Mouse (Mus musculus): ENCODE measurements around the gene Eps8l1. TPM values are rescaled to one million over a fixed set of nuclear protein-coding genes. Genes with fewer than 3 reads are reported as not detected.

Eps8l1 gene
- total and polyA plus RNA-seq, 3 experiments: 4.2 to 8.4 (median 6.0) TPM

DNA sequence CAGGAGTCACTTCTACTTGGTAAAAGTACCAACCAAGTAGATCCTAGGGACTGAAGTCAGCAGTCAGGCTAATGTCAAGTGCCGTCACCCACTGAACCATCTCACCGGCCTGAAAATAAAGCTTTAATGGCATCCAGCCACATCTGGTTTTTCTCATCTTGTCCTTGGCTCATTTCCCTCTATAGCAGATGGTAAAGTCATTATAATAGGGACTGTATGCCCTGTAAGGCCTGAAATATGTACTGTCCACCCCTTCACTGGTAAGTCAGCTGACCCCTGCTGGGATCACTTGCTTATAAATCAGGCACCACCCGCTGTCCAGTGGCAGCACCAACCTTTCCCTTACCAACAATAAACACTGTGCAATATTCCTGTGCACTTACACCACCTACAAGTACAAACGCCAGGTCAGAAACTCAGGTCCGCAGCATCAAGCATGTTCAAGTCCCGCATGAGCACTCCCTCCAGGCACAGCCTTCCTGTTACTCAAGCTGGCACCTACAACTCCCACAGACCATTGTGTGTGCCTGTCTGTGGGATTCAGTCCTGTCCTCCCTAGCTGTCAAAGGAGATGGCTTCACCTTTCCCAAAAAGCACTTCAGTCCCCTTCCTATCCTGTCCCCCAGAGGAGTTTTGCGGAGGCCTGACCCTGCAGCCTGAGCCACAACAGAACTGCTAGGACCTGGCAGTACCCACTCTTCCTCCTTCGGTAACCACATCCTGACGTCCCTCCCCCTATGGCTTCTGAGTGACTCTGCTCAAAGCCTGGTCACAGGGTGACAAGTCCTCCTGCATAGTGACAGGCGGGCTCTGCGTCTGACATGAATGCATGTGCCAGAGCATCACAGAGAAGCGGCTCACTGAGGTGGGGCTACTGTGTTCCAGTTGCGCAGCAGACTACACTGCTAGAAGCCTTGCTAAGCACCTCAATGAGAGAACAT, 32.1 kb downstream of the Eps8l1 start:
- Histone ChIP-seq H3K9me3 (replicated peaks; ENCODE audit: low read length) (no peaks in the 10 kb centered on the region), H3K4me3 (replicated peaks in 1 of 3; ENCODE audit: low read depth in 2 of 3, low read length in 2 of 3, poor library complexity in 1 of 3) (no peak overlapping the region), H3K27ac (ENCODE audit: insufficient read depth, low read depth) (no peak overlapping the region), H3K27me3 (replicated peaks) (no peaks in the 10 kb centered on the region), H3K79me2 (replicated peaks; ENCODE audit: control insufficient read depth, extremely low read depth, insufficient read depth, poor library complexity, severe bottlenecking) (peaks cover 25% of the 10 kb centered on the region), H3K9ac (ENCODE audit: insufficient read depth, low read depth) (no peak overlapping the region), H3K4me1 (ENCODE audit: control insufficient read depth in 1 of 2, insufficient read depth in 2 of 2) (peaks cover 0 to 12% of the 10 kb centered on the region in 2 experiments; a peak in 1 of 4 replicates), H3K36me3 (replicated peaks in 1 of 2; ENCODE audit: control insufficient read depth in 1 of 2, insufficient read depth in 1 of 2, low read length in 1 of 2) (peaks cover 79 to 100% of the 10 kb centered on the region in 2 experiments), H3K4me2 (ENCODE audit: insufficient read depth, low read depth, poor library complexity, severe bottlenecking) (no peak overlapping the region)
- in situ Hi-C loops (cut with MboI; ENCODE audit: low pct_ligation_motif_present, low pct_unique_long_range_greater_than_20kb, low sequenced_read_pairs) (no loop called here), dilution Hi-C loops (cut with MboI; ENCODE audit: extremely low pct_ligation_motif_present, extremely low pct_unique_long_range_greater_than_20kb, low sequenced_read_pairs) (no loop called here)
- no peak for TF ChIP-seq HCFC1 (IDR thresholded peaks at IDR 0.05; ENCODE audit: low read depth, low read length)
- TF ChIP-seq BHLHE40 (IDR thresholded peaks at IDR 0.05; ENCODE audit: low read depth, low read length): no peak
- DNase-seq (ENCODE audit: extremely low read depth): no peak

DNA sequence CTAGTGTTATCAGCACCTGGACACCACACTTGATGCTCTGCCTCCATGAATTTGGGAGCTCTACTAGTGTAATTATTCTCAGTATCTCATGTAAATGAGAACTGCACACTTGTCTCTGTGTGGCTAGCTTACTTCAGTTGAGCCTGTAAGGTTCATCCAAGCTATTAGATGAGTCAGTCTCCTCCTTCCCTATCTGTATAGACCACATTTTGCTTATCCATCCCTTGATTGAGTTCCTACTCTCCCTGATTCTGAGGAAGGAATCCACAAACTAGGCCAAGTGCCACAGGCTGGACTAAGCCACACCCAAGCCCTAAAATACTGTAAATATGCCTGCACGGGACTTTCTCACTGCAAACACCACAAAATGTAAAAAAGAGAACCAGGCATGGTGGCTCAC, 33.5 kb downstream of the Eps8l1 start:
- Histone ChIP-seq H3K4me2 (ENCODE audit: insufficient read depth, low read depth, poor library complexity, severe bottlenecking) (no peak overlapping the region), H3K79me2 (replicated peaks; ENCODE audit: control insufficient read depth, extremely low read depth, insufficient read depth, poor library complexity, severe bottlenecking) (peaks cover 40% of the 10 kb centered on the region), H3K4me3 (replicated peaks in 1 of 3; ENCODE audit: low read depth in 2 of 3, low read length in 2 of 3, poor library complexity in 1 of 3) (no peak overlapping the region), H3K27me3 (replicated peaks) (no peaks in the 10 kb centered on the region), H3K27ac (ENCODE audit: insufficient read depth, low read depth) (no peak overlapping the region), H3K9ac (ENCODE audit: insufficient read depth, low read depth) (no peak overlapping the region), H3K4me1 (ENCODE audit: control insufficient read depth in 1 of 2, insufficient read depth in 2 of 2) (peaks cover 8 to 26% of the 10 kb centered on the region in 2 experiments), H3K36me3 (replicated peaks in 1 of 2; ENCODE audit: control insufficient read depth in 1 of 2, insufficient read depth in 1 of 2, low read length in 1 of 2) (peaks cover 69 to 100% of the 10 kb centered on the region in 2 experiments), H3K9me3 (replicated peaks; ENCODE audit: low read length) (no peaks in the 10 kb centered on the region)
- dilution Hi-C loops (cut with MboI; ENCODE audit: extremely low pct_ligation_motif_present, extremely low pct_unique_long_range_greater_than_20kb, low sequenced_read_pairs) (no loop called here), in situ Hi-C loops (cut with MboI; ENCODE audit: low pct_ligation_motif_present, low pct_unique_long_range_greater_than_20kb, low sequenced_read_pairs) (no loop called here)
- no peak for DNase-seq (ENCODE audit: extremely low read depth)
- no peak for TF ChIP-seq ELF1 (IDR thresholded peaks at IDR 0.05; ENCODE audit: low read depth, low read length)
- TF ChIP-seq MAFK (IDR thresholded peaks at IDR 0.05; ENCODE audit: insufficient replicate concordance, low read length): no peak
- no peak for TF ChIP-seq CHD2 (IDR thresholded peaks at IDR 0.05; ENCODE audit: low read length)

DNA sequence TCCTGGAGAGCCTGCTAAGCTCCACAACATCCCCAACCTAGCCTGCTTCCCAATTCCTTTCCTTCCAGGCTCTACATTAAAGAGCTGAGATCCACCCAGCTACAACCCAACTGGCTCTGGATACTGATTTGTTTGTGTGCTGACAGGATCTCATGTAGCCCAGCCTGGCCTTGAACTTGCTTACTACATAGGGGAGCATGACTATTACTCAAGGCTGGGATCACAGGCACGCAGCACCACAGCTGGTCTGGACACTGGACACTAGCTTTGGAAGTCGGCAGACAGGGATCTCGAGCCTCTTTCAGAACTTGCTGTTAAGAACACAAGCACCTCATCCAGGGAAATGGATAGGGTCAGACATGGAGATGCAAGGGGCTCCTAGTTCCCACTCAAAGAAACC, 36.0 kb downstream of the Eps8l1 start:
- no peak overlapping the region for H3K27ac ChIP-seq (ENCODE audit: insufficient read depth, low read depth)
- H3K36me3 ChIP-seq (replicated peaks in 1 of 2; ENCODE audit: control insufficient read depth in 1 of 2, insufficient read depth in 1 of 2, low read length in 1 of 2): peaks cover 47 to 84% of the 10 kb centered on the region in 2 experiments
- no peak for DNase-seq (ENCODE audit: extremely low read depth)
- in situ Hi-C loops (cut with MboI; ENCODE audit: low pct_ligation_motif_present, low pct_unique_long_range_greater_than_20kb, low sequenced_read_pairs): no loop called here
- no peaks in the 10 kb centered on the region for H3K27me3 ChIP-seq (replicated peaks)
- peaks cover 20 to 40% of the 10 kb centered on the region in 2 experiments for H3K4me1 ChIP-seq (ENCODE audit: control insufficient read depth in 1 of 2, insufficient read depth in 2 of 2)
- H3K4me3 ChIP-seq (replicated peaks in 1 of 3; ENCODE audit: low read depth in 2 of 3, low read length in 2 of 3, poor library complexity in 1 of 3): no peak overlapping the region
- dilution Hi-C loops (cut with MboI; ENCODE audit: extremely low pct_ligation_motif_present, extremely low pct_unique_long_range_greater_than_20kb, low sequenced_read_pairs): no loop called here
- peaks cover 63% of the 10 kb centered on the region for H3K79me2 ChIP-seq (replicated peaks; ENCODE audit: control insufficient read depth, extremely low read depth, insufficient read depth, poor library complexity, severe bottlenecking)
- TF ChIP-seq EP300 (IDR thresholded peaks at IDR 0.05; ENCODE audit: low read length) (no peak), JUND (conservative IDR thresholded peaks at IDR 0.05; ENCODE audit: low read depth, low read length) (no peak), CHD1 (IDR thresholded peaks at IDR 0.05; ENCODE audit: low read depth, low read length) (no peak), ZKSCAN1 (IDR thresholded peaks at IDR 0.05; ENCODE audit: borderline replicate concordance, low read depth, low read length) (no peak), CTCF (conservative IDR thresholded peaks at IDR 0.05 in 1 of 2, IDR thresholded peaks at IDR 0.05 in 1 of 2; ENCODE audit: low read depth in 2 of 2, low read length in 2 of 2) (no peak), TBP (conservative IDR thresholded peaks at IDR 0.05; ENCODE audit: low read depth, low read length) (no peak), NRF1 (IDR thresholded peaks at IDR 0.05; ENCODE audit: low read depth, low read length) (no peak), MYC (IDR thresholded peaks at IDR 0.05; ENCODE audit: low read depth, low read length) (no peak), BHLHE40 (IDR thresholded peaks at IDR 0.05; ENCODE audit: low read depth, low read length) (no peak), POLR2A (IDR thresholded peaks at IDR 0.05; ENCODE audit: low read depth, low read length) (no peak), TCF12 (IDR thresholded peaks at IDR 0.05; ENCODE audit: low read depth, low read length) (no peak), ELF1 (IDR thresholded peaks at IDR 0.05; ENCODE audit: low read depth, low read length) (no peak), MXI1 (IDR thresholded peaks at IDR 0.05; ENCODE audit: low read depth, low read length) (no peak), CHD2 (IDR thresholded peaks at IDR 0.05; ENCODE audit: low read length) (no peak), SMC3 (IDR thresholded peaks at IDR 0.05; ENCODE audit: low read depth, low read length) (no peak), POLR2AphosphoS2 (IDR thresholded peaks at IDR 0.05; ENCODE audit: low read depth, low read length) (no peak), SIN3A (IDR thresholded peaks at IDR 0.05; ENCODE audit: low read length) (no peak), USF1 (IDR thresholded peaks at IDR 0.05; ENCODE audit: low read depth, low read length) (no peak), NELFE (IDR thresholded peaks at IDR 0.05; ENCODE audit: low read depth, low read length) (no peak), KAT2A (IDR thresholded peaks at IDR 0.05; ENCODE audit: insufficient replicate concordance, low read length) (no peak)
- H3K4me2 ChIP-seq (ENCODE audit: insufficient read depth, low read depth, poor library complexity, severe bottlenecking): no peak overlapping the region
- H3K9me3 ChIP-seq (replicated peaks; ENCODE audit: low read length): no peaks in the 10 kb centered on the region
- H3K9ac ChIP-seq (ENCODE audit: insufficient read depth, low read depth): no peak overlapping the region

Data from CH12.LX (cell line).